Mouse (Mus musculus) small intestine, adult 2 months (tissue): Measurements from ENCODE around the gene Polr1c.

Source experiments
- CTCF ChIP-seq: fragments of 200-500 bp; IDR thresholded peaks from 2 replicates; pipeline ENCODE4 v1.5.1; 2012; ENCODE audit warnings: low read depth, mild to moderate bottlenecking, control low read depth, inconsistent platforms, low read length, moderate library complexity, mixed read lengths; ENCODE audit not compliant: insufficient replicate concordance, insufficient read length; ENCODE audit errors: extremely low read depth
- POLR2A ChIP-seq: fragments of 200-500 bp; IDR thresholded peaks from 2 replicates; pipeline ENCODE4 v1.6.1; 2012; ENCODE audit warnings: low read depth, mild to moderate bottlenecking, control low read depth, inconsistent platforms, low read length, moderate library complexity

GRCm38 (mm10) chr17:46265502-46265901, 17.6 kb upstream of the Polr1c start:
- TF ChIP-seq CTCF (no peak), POLR2A (no peak)
